Mouse (Mus musculus) stomach, postnatal 0 days (tissue): ENCODE data around the gene Nol9.

Source experiments
- CTCF ChIP-seq: IDR thresholded peaks from 2 replicates; pipeline ENCODE4 v1.5.1; 2016; ENCODE audit warnings: antibody characterized with exemption, low read depth, mild to moderate bottlenecking, moderate library complexity
- EP300 ChIP-seq: optimal IDR thresholded peaks from 2 replicates; pipeline ENCODE3; 2016; ENCODE audit warnings: antibody characterized with exemption

GRCm38 (mm10) chr4:151996951-151997222 is 42.2 kb upstream of the Nol9 start:
- no peak for TF ChIP-seq CTCF
- TF ChIP-seq EP300, result no peak
